Mouse (Mus musculus): ENCODE results near the gene Upf3b.

Upf3b gene

GRCm38 (mm10) chrX:37074262-37074892 is 35.7 kb downstream of the Upf3b start:
- DNase-seq = peak; percentile 41

GRCm38 (mm10) chrX:37068766-37069165 is 41.4 kb downstream of the Upf3b start:
- DNase-seq = no peak

GRCm38 (mm10) chrX:37067299-37067698 is 42.8 kb downstream of the Upf3b start:
- no peak for DNase-seq

GRCm38 (mm10) chrX:37063902-37064301 is 46.2 kb downstream of the Upf3b start:
- no peak for DNase-seq

GRCm38 (mm10) chrX:37048890-37049823 is 61.0 kb downstream of the Upf3b start:
- peak; percentile 3 for DNase-seq

GRCm38 (mm10) chrX:37048066-37048889 is 61.8 kb downstream of the Upf3b start, which contains the start of gene Sowahd:
Gene Sowahd (plus strand): TSS chrX:37048845.
- peak; percentile 5 for DNase-seq

GRCm38 (mm10) chrX:37042726-37043125 is 67.4 kb downstream of the Upf3b start:
- peak; percentile 45 for DNase-seq
